Mouse (Mus musculus) neural tube, embryonic 12.5 days (tissue): ENCODE results near the gene Ttyh2. TPM values are rescaled to one million over a fixed set of nuclear protein-coding genes. Genes with fewer than 3 reads are reported as not detected.

Experiments
- ATAC-seq: fragments of 200-750 bp; cut with Nextera tagmentation; 2 replicates; pipeline ENCODE4 v1.8.0; 2017; ENCODE audit warnings: low read depth, mild to moderate bottlenecking, moderate TSS enrichment, moderate library complexity; ENCODE audit not compliant: low FRiP score
- H3K27ac ChIP-seq: fragments of 300-500 bp; sonication (generic); 2 replicates; pipeline ENCODE4 v1.5.1; 2016
- H3K27me3 ChIP-seq: fragments of 300-500 bp; sonication (generic); replicated peaks from 2 replicates; pipeline ENCODE4 v1.6.1; 2016; ENCODE audit warnings: mild to moderate bottlenecking
- H3K36me3 ChIP-seq: fragments of 300-500 bp; sonication (generic); 2 replicates; pipeline ENCODE4 v1.6.1; 2016; ENCODE audit warnings: mild to moderate bottlenecking
- H3K4me1 ChIP-seq: fragments of 300-500 bp; sonication (generic); 2 replicates; pipeline ENCODE4 v1.6.1; 2016
- H3K4me2 ChIP-seq: fragments of 300-500 bp; sonication (generic); replicated peaks from 2 replicates; pipeline ENCODE4 v1.6.1; 2016; ENCODE audit warnings: mild to moderate bottlenecking
- H3K4me3 ChIP-seq: fragments of 300-500 bp; sonication (generic); 2 replicates; pipeline ENCODE4 v1.5.1; 2016
- H3K9ac ChIP-seq: fragments of 300-500 bp; sonication (generic); 2 replicates; pipeline ENCODE4 v1.6.1; 2016; ENCODE audit warnings: mild to moderate bottlenecking
- H3K9me3 ChIP-seq: fragments of 300-500 bp; sonication (generic); 2 replicates; pipeline ENCODE4 v1.6.1; 2016; ENCODE audit warnings: mild to moderate bottlenecking
- WGBS: fragments of 180-500 bp; shearing (Covaris S2); methylation state at CpG from one replicate; pipeline ENCODE4 v1.1.7; 2016; 5-methylcytosine and 5-hydroxymethylcytosine counted together
- polyA plus RNA-seq: library from polyadenylated mRNA; unstranded; fragments of >200 nt; fragmentation: Nextera tagmentation; extraction: Ambion mirVana; gene quantifications from 2 replicates; pipeline ENCODE4 v1.2.1, GENCODE M21; 2016

The Ttyh2 gene
- polyA plus RNA-seq, 1 experiment from 2014 or later = 21.6 TPM

GRCm38 (mm10) chr11:114747564-114748138 is 72.4 kb downstream of the Ttyh2 start:
- Histone ChIP-seq H3K4me2 (no peak overlapping the region), H3K36me3 (no peaks in the 10 kb centered on the region), H3K9ac (no peak overlapping the region), H3K27ac (no peak overlapping the region), H3K4me3 (no peak overlapping the region), H3K27me3 (no peaks in the 10 kb centered on the region), H3K9me3 (no peaks in the 10 kb centered on the region), H3K4me1 (peaks cover 2% of the 10 kb centered on the region; the same call in 1 of the 2 replicates)
- WGBS = 74% methylated on average over 12 of the region's 12 CpGs
- ATAC-seq = no peak

GRCm38 (mm10) chr11:114764820-114765818 is 89.9 kb downstream of the Ttyh2 start, which contains the start of gene Kif19a:
TSS of gene Kif19a (plus strand) at chr11:114765388.
- H3K4me3 ChIP-seq = peak within 1 kb of the TSS; percentile 43
- no peaks in the 10 kb centered on the region for H3K9me3 ChIP-seq
- 0 out of 2 replicates have a peak within 1 kb of the TSS, but pooled peaks have one; percentile 30 for H3K9ac ChIP-seq
- under 1% methylated on average over 49 of the region's 51 CpGs for WGBS
- peak within 1 kb of the TSS; percentile 82 for H3K4me2 ChIP-seq
- no peak within 1 kb of the TSS for H3K27ac ChIP-seq
- peaks cover 10% of the 10 kb centered on the region; the same call in 1 of the 2 replicates for H3K4me1 ChIP-seq
- H3K36me3 ChIP-seq = no peaks in the 10 kb centered on the region
- H3K27me3 ChIP-seq = peaks cover 31% of the 10 kb centered on the region; the same call in 1 of the 2 replicates
- ATAC-seq = peak; percentile 58

GRCm38 (mm10) chr11:114769911-114770310 is 94.7 kb downstream of the Ttyh2 start:
- H3K9ac ChIP-seq = no peak overlapping the region
- no peak overlapping the region for H3K27ac ChIP-seq
- peaks cover 27% of the 10 kb centered on the region; the same call in 1 of the 2 replicates for H3K27me3 ChIP-seq
- no peak overlapping the region for H3K4me3 ChIP-seq
- 55% methylated on average over 6 of the region's 6 CpGs for WGBS
- no peak for ATAC-seq
- no peaks in the 10 kb centered on the region for H3K36me3 ChIP-seq
- H3K4me1 ChIP-seq = peaks cover 7% of the 10 kb centered on the region; the same call in 1 of the 2 replicates
- no peak overlapping the region for H3K4me2 ChIP-seq
- H3K9me3 ChIP-seq = no peaks in the 10 kb centered on the region

Other genes starting within 250 kb of the Ttyh2 start
- 855 and 903 TPM in 2 replicates for gene Rpl38, start 6.9 kb upstream of the Ttyh2 start, polyA plus RNA-seq
- gene Dnaic2, start 52.0 kb downstream of the Ttyh2 start, polyA plus RNA-seq = 3.0 and 4.2 TPM in 2 replicates
- gene Kif19a, start 90.0 kb downstream of the Ttyh2 start, polyA plus RNA-seq = 2.0 and 3.1 TPM in 2 replicates
- 48.5 and 51.2 TPM in 2 replicates for gene Btbd17, start 120.5 kb downstream of the Ttyh2 start, polyA plus RNA-seq
- gene Gpr142, start 123.5 kb downstream of the Ttyh2 start, polyA plus RNA-seq = not detected in 2 replicates
- gene Gprc5c, start 175.7 kb downstream of the Ttyh2 start, polyA plus RNA-seq = 21.6 and 23.9 TPM in 2 replicates
- 0.74 and 0.87 TPM in 2 replicates for gene Cd300a, start 214.6 kb downstream of the Ttyh2 start, polyA plus RNA-seq